Mouse (Mus musculus): ENCODE measurements around the gene Rapgef4. TPM values are rescaled to one million over a fixed set of nuclear protein-coding genes. Genes with fewer than 3 reads are reported as not detected.

The Rapgef4 gene
- total RNA-seq, 1 experiment from 2014 or later: 214 TPM

DNA sequence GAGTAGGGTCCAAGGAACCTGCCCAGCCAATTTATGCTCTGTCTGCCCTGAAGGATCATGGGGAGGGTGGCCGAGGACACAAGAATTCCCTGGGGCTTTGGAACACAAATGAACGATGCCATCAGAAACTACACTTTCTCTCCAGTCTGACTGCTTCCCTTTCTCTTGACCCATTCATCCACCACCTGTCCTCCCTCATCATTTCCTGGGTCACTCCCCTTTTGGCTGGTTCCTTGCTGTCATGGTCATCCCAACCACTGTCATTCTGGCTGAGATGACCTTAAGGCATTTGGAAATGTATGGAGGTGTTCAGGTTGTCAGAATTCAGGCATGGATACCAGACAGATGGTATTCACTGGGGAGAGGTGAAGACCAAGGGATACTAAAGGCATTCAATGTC is 200.4 kb downstream of the Rapgef4 start:
- DNase-seq: no peak

DNA sequence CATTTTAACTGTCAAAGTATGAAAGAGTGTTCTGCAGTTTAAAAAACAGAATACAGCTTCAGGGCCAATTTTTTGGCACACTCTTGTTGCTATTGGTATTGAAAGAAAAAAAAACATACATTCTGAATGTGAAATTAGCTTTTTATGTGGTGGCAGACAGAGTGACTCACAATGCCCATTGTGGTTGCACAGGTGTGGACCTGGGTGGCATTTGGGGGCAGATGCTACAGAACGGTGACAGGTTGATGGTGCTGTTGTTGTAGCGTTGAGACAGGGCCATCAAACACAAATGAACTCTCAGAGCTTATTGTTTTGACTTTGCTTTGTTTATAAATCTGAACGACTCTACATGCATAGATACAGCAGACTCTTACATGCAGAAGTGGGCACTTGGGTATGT is 202.7 kb downstream of the Rapgef4 start:
- no peak for DNase-seq

DNA sequence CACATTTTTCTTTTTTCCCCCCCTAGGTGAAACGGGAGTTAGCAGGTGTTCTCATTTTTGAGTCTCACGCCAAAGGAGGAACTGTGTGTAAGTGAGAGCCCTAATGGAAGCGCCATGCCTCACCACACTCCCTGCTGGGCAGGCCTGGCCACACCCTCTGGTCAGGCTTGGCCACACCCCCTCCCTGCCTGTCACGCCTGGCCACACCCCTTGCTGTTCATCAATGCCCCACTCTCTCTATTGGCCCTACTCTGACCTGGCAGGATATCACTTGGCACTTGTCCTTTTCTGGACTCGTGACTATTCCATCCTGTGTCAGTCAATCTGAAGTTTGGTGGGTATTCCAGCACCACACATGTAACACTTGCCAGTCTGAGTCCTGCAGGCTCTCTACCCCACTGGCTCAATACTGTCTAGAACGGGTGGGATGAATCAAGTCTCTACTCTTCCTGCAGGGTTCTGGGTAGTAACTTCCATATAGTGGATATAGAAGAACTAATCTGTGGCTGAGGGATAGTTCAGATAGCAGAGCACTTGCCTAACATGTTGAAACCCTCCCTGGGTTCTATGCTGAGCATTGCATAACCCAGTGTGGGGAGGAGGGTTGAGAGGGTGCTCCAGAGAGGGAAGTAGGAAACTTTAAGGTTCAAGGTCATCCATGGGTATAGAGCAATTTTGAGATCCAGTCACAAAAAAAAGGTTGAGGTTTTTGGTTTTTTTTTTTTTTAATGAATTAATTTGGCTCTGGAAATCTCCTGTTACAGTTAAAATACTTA is 215.3 kb downstream of the Rapgef4 start:
- peak; percentile 79 for DNase-seq

DNA sequence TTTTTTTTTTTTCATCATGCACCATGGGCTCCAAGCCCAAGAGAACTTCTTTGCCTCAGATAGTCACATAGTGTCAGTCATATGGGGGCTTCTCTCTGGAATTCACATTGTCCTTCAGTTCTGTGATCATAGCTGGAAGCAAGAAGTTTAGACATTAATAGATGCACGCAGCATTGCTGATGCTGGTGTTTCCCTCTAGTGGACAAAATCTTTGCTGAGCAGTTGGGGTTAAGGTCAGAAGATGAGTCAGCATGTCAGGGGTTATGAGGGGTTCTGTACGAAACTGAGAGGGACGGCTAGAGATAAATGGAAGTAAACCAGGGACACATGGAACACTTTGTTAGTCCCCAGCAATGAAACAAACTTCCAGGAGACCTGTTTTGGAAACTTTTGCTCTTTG is 216.0 kb downstream of the Rapgef4 start:
- peak; percentile 56 for DNase-seq

DNA sequence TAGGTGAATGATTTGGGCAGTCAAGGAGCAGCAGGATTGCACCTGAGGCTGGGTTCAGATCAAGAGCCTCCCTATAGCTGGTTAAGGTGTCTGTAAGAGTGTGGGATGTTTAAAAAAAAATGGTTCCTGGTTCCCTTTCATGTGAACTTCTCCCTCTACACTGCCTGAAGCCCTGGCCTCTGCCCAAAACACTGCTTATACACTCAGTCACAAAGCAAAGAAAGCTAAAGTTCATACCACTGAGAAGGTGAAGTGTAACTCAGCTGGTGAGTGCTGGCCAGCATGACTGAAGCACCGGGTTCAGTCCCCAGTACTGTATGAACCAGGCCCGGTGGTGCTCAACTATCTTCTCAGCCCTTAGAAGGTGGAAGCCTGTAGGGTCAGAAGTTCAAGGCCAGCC is 218.4 kb downstream of the Rapgef4 start:
- DNase-seq: no peak

DNA sequence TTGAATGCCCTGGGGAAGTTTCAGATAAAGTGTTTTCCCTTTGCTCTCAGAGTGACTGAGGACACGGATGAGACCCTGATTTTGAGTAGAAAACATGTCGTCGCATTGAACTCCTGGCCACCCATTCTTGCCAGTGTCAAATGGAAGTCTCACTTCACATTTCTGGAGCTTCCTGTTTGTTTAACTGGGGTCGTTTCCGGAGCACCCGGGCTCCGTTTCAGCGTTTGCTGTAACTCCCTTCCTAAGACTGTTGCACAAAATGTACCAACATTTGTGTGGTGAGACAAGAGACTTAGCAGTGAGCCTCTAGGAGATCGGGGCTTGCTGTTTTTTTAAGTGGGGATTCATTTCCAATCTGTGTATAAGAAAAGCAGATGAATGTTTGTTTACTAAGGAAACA is 220.5 kb downstream of the Rapgef4 start:
- no peak for DNase-seq

DNA sequence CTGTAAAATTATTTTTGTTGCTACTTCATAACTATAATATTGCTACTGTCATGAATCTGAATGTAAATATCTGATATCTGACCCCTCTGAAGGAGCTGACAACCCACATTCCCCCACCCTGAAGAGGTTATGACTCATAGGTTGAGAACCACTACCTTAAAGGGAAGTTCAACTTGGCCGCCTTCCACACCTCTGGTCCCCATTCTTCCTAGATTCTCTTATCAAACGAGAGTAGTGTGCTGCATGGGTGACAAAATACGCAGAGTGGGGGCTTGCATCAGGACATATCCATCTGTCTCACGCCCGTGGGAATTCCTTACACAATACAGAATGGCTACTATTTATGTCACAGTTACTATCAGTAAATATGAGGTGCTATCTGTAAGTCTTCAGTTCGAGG is 221.2 kb downstream of the Rapgef4 start:
- peak; percentile 44 for DNase-seq

DNA sequence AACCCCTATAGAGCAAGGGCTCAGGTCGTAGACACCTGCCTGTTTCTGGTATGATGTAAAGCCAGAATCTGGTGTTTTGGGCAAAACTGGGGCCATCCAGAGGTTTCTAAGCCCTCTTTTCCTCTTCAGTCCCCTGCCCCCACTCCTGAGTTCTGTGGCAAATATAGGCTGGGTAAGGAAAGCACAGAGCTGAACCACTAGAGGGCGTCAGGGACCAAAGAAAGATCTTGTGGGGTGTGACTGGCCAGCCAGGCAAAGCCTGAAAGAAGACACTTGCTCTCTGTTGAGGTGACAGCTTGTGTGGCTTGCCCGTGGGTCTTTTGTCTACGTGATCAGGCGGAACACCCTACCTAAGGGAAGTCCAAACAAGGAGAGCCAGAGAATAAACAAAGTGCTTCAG is 222.6 kb downstream of the Rapgef4 start:
- peak; percentile 88 for DNase-seq

DNA sequence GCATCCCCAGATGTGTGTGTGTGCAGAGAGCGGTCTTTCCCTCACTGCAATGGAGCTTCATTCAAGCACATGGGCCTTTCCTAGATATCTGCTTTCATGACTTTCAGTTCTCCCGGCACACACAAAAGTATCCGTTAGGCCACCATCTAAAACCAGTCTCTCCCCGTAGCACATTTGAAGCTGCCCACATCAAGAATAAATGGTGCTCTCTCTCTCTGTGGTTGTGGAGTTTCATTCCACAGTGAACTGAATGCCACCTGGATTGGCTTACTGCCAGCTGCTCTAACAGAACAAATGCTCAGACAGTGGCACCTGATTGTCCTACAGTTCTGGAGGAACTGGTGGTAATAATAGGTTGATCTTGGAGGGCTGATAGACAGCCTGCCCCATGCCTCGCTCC is 224.8 kb downstream of the Rapgef4 start:
- no peak for DNase-seq

DNA sequence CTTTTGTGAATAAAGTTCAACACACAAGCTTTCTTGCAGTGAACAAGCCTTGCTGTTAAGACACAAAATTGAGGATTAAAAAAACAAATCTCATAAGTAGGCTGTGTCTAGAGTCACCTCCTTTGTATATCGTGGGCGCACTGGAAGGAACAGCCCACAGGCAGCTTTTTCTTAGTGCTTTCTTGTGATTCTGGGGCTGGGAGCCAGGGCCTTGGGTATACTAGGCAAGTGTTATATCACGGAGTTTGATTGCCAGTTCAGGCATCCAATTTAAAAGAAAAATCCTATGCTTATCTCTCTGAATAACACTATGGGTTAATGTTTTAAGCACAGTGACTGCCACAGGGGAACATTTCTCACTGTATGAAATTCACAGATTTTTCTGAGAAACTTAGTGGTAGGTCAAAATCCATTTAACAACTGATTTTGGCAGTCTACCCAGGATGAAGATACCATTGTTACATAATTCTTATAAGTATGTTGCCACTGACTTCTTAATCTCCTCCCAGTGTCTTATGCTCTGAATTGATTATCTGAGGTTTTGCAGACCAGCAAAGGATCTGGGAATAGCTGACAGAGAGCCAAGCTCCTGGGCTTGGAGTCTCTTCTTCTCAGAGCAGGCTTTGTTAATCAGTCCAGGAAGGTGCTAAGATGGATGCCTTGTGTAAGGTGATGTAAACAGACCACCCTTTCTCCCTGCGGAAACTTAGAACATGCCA is 225.6 kb downstream of the Rapgef4 start:
- DNase-seq: no peak

DNA sequence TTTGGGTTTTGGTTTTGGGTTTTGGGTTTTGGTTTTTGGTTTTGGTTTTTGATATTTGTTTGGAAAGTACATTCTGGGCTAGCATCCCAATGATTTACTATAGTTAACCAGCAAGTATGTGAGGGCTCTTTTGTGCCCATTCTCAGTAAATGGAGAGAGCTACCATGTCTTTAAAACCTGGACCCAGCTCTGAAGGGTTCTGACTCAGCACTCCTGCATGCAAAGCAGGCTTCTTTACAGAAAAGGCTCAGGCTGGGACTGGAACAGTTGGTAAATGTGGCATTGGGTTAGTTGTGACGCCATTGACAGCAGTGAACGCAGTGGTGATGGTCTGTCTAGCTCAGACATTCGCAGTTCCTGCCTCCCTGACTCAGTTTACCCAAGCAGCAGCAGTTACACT is 236.3 kb downstream of the Rapgef4 start:
- DNase-seq: no peak

DNA sequence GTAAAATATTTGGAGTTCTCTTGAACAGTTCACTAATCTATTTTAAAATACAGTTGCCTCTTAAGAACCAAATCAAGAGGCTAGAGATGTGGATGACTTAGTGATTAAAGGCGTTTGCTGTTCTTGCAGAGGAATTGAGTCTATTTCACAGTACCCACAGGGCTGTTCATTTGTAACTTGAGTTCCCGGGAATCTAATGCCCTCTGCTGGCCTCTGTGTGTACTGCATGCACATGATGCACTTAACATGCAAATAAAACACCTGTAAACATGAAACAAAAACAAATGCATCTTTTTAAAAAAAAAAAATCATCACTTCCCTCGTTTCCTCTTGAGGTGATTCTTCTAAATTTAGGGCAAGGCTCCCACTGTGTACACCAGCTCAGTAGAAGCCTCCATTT is 238.9 kb downstream of the Rapgef4 start:
- peak; percentile 75 for DNase-seq

DNA sequence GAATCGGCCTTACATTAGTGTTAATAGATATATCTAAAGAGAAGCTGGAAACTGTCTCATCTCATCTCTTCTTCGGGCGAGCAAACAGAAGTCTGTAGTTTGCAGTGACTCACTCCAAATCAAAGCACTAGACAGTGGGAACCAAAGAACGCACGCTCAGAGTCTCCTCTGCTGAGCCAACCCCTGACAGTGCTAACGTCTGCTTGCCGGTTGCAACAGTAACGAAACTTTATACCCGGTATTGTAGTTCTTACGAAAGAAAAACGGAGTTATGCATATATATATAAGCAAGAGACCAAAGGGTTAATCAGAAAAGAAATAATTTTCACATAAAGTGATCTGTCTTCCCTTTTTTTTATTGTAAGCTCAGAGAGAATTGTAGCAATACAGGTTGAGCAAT is 240.2 kb downstream of the Rapgef4 start:
- DNase-seq: peak; percentile 40

DNA sequence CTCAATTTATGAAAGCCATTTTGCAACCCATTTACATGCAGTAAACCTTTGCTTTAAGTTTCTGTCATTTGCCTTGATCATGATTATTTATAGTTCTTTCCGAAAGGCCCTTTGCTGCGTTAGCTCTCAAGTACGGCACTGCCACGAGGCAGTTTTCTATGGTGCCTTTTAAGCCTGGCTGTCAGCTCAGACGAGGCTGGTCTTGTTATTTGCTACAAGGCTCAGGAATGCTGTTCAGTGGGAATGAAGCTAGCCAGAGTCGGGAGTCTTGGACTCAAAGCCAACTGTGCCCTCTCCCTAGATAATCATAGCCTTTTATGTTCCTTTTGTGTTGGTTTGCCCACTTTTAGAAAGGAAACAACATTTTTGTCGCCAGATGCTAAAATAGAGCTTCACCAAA is 240.7 kb downstream of the Rapgef4 start:
- no peak for DNase-seq

DNA sequence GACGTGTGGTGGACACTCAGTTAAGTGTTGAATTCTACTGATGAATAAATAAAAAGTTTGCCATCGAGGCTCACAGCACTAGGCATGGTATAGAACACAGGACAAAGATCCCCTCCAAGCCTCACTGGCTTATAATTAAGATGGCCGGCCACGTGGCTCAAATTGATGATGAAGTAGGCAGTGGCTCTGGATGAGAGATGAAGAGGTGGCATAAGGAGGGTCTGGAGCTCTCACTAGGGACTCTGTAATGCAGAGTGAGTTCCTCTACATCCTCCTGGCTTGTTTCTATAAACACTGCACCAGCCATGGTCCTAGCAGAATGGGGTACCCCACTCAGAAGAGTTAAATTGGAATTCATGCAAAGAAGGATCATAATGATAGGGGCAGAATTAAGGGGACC is 241.2 kb downstream of the Rapgef4 start:
- no peak for DNase-seq

DNA sequence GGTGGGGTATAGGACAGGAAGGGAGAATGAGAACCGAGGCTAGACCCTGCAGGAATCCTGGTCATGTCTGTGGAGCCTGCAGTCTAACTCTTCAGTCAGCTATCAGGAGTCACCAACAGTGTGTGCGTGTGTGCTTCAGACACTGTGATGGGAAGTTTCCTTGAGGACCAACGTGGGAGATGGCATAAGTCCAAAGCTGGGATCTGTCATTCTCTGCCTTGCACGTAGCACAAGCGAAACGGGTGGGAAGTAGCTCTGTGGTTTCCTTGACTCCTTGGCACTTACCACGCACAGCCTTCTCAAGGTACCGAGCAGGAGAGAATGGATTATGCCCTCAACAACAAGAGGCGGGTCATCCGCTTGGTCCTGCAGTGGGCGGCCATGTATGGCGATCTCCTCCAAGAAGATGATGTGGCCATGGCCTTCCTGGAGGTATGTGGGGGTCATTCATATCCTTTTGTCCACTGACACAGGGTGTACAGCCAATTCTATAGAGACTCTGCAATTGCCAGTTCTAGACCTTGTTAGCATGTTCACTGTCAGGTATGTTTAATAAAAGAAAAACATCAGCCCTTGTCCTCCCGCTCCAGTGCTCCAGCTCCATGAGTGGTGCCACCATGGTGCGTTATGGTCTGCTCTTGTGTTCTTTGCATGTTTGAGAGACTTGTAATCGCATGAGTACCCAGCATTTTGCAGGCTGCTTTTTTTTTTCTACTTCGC is 241.9 kb downstream of the Rapgef4 start:
- DNase-seq: no peak

DNA sequence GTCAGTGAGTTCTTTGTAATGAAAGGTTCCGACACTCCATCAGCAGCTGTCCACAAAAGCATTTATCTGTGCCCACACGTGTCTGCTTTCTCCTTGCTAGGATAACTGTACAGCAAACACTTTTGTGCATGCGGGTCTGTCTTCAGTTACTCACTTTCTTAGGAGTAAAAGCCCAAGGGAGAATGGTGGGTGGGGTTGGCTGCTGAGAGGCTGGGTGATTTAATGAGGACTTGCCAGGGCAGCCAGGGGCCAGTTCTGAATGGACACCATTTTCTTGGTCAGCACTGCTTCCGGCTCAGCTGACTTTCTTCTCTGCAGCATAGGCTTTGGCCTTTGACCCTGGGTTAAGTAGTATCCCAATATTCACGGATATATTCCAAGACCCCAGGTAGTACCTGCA is 242.4 kb downstream of the Rapgef4 start:
- no peak for DNase-seq

DNA sequence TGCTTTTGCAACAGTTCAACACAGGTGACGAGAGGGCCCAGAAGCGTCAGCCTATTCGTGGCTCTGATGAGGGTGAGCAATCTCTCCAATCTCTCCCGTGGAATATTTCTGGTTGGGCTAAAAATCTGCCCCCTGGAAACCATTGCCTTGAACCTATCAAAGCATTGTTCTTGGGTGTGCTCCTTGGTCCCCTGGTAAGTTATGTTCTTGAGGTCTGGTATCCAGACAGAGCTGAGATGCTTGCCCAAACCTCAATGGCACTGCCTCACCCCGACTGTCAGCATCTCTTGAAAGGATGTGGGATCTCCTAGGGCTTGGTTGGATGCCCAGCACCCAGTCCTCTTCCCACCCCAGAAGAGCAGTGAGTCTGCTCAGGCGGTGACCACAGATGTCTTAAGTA is 245.0 kb downstream of the Rapgef4 start:
- no peak for DNase-seq

DNA sequence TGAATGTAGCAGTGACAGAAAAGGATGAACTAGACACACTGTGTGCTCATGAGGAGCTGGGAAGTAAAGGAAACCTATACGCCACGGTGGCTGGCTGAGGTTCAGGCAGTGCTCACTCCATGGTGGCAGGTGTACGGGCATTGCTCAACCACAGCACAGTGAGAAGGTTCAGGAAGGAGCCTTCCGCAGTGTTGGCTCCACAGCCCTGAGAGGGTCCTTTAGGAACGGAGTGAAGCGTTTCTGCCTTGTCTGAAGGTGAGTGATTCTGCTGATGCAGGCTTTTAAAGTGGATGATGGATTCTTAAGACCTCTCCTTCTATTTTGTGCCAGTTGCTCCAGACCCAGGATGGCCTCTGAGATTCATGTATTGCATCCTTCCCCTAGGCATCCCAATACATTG is 246.4 kb downstream of the Rapgef4 start:
- no peak for DNase-seq

DNA sequence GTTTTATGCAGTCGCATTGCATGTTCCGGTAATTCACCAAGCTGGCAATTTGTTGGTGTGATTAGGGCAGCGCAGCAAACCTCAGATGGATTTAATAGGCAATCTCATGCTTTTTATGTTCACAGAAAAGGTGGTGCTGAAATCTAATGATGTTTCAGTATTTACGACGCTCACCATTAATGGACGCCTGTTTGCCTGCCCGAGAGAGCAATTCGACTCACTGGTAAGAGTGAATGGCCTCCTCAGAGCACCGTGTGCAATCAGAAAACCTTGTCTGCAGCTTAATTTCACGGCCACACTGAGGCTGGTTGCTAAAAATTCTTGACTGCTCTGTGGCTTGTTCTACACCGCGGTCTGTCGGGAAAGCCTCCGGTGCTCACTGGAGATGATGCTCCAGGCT is 247.8 kb downstream of the Rapgef4 start:
- DNase-seq: no peak

DNA sequence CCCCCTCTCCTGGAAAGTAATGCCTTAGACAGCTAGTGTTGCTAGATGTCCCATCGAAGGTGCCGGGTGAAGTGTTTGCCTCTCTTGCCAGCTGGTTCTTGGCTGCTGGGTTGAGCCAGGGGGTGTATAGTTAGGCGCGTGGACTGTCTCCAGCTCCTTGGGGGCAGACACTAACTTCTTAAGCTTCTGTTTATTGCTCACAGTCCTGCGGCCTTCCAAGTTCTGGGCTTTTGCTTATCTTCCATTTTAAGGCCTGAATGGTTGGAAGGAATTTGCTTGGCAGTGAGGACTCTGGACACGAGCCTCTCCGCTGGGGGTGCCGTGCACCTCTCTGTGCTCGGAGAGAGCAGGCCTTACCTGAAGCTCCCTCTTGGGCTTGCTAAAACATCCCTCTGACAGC is 249.5 kb downstream of the Rapgef4 start:
- peak; percentile 10 for DNase-seq

DNA sequence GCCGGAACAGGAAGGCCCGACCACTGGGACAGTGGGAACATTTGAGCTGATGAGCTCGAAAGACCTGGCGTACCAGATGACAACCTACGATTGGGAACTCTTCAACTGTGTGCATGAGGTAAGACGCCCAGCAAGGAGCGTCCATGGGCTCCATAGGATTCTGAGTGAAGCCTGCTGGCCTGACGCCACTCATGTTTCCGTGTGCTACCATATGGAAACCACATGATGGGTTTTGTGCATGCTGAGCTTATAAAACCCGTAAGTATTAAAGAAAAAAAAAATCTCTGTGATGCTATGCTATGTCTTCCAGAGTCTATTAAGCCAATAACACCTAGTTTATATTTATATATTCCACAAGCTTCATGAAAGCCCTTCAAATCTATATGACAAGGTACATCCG is 253.0 kb downstream of the Rapgef4 start:
- peak; percentile 3 for DNase-seq

DNA sequence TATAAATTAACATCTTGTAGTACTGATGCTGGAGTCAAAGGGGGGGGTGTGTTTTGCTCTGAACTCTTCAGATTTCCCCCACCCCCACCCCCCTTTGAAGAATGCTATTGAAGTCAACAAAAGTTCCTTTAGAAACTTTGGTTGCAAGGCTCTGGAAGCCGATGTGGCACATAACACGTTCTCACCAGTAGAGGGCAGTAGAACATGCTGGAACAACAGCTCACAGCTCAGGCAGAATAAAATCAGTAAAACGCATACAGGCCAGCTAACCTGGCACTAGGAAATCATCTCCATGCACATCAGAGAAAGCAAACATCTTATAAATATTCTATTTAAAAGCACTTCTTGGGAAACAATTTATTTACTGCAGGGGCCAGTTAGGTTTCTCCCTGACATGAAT is 253.9 kb downstream of the Rapgef4 start:
- peak; percentile 77 for DNase-seq

Data from adrenal gland, postnatal 14 days (tissue).